Mouse (Mus musculus) hindbrain, embryonic 12.5 days (tissue): ENCODE results near the gene Slc5a10. TPM values are rescaled to one million over a fixed set of nuclear protein-coding genes. Genes with fewer than 3 reads are reported as not detected.

Experiments used
- ATAC-seq: fragments of 200-750 bp; cut with Nextera tagmentation; 2 replicates; pipeline ENCODE4 v1.8.0; 2017; ENCODE audit warnings: moderate TSS enrichment; ENCODE audit not compliant: low FRiP score
- H3K27ac ChIP-seq: fragments of 300-500 bp; sonication (generic); 2 replicates; pipeline ENCODE4 v1.5.1; 2016; ENCODE audit warnings: mild to moderate bottlenecking
- H3K27me3 ChIP-seq: fragments of 300-500 bp; sonication (generic); 2 replicates; pipeline ENCODE4 v1.6.1; 2016; ENCODE audit warnings: mild to moderate bottlenecking
- H3K36me3 ChIP-seq: fragments of 300-500 bp; sonication (generic); 2 replicates; pipeline ENCODE4 v1.6.1; 2016; ENCODE audit warnings: mild to moderate bottlenecking
- H3K4me1 ChIP-seq: fragments of 300-500 bp; sonication (generic); 2 replicates; pipeline ENCODE4 v1.6.1; 2016
- H3K4me2 ChIP-seq: fragments of 300-500 bp; sonication (generic); replicated peaks from 2 replicates; pipeline ENCODE4 v1.6.1; 2016; ENCODE audit warnings: mild to moderate bottlenecking
- H3K4me3 ChIP-seq: fragments of 300-500 bp; sonication (generic); 2 replicates; pipeline ENCODE4 v1.5.1; 2016; ENCODE audit warnings: mild to moderate bottlenecking
- H3K9ac ChIP-seq: fragments of 300-500 bp; sonication (generic); 2 replicates; pipeline ENCODE4 v1.6.1; 2016; ENCODE audit warnings: mild to moderate bottlenecking, moderate library complexity
- H3K9me3 ChIP-seq: fragments of 300-500 bp; sonication (generic); replicated peaks from 2 replicates; pipeline ENCODE4 v1.6.1; 2016; ENCODE audit warnings: mild to moderate bottlenecking
- WGBS: fragments of 180-500 bp; shearing (Covaris S2); methylation state at CpG from one replicate; pipeline ENCODE4 v1.1.7; 2016; 5-methylcytosine and 5-hydroxymethylcytosine counted together
- polyA plus RNA-seq: library from polyadenylated mRNA; unstranded; fragments of >200 nt; fragmentation: Nextera tagmentation; extraction: Ambion mirVana; gene quantifications from 2 replicates; pipeline ENCODE4 v1.2.1, GENCODE M21; 2016

Gene Slc5a10
- polyA plus RNA-seq, 1 experiment from 2014 or later: not detected

DNA sequence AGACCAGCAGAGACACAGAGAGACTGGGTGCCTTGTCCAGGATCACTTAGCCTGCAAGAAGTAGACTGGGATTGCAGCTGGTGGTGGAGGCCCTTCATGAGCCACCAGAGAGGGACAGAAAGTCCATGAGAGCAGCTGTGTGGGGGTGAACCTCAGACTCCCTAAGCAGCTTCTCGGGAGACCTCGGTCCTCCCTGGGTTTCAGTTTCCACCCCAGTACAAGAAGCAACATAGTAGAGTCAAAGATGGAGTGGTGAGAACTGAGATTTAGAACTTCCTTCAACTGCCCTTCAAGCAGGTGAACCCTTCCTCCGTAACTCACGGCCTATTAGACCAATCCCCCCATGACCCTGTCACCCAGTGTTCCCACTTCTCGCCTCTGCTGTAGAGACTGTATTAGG is 58.4 kb downstream of the Slc5a10 start:
- Histone ChIP-seq H3K27ac (no peak overlapping the region), H3K27me3 (no peaks in the 10 kb centered on the region), H3K9ac (no peak overlapping the region), H3K4me2 (no peak overlapping the region), H3K9me3 (no peaks in the 10 kb centered on the region), H3K4me3 (no peak overlapping the region), H3K36me3 (no peaks in the 10 kb centered on the region), H3K4me1 (no peaks in the 10 kb centered on the region)
- 92% methylated on average over 5 of the region's 5 CpGs for WGBS
- no peak for ATAC-seq

DNA sequence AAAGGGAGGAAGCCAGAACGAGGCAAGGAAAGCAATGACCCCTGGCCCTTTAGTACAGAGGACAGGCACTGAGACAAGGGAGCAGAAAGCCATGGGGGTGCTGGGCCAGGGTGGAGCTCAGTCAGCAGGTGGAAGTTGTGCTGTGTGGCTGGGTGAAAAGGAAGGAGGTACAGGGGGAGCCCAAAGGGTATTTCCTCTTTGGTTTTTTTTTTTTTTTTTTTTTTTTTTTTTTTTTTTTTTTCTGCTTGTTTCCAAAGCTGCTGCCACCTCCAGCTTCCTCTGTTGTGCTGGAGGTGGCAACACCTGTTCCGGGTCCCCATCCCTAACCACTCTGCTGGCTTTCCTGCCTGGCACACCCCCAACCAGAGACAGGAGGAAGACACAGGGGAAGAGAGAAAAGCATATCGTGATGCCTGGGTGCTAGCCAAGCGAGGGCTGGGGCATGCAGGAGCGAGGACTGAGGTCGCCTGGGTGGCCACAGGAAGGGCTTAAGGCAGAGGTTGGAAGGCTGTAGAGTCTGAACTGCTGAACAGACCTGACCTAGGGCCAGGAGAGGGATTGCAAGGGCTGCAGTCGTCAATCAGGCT is 59.7 kb downstream of the Slc5a10 start:
- no peaks in the 10 kb centered on the region for H3K36me3 ChIP-seq
- no peak overlapping the region for H3K4me2 ChIP-seq
- no peaks in the 10 kb centered on the region for H3K27me3 ChIP-seq
- H3K9me3 ChIP-seq: no peaks in the 10 kb centered on the region
- no peak overlapping the region for H3K4me3 ChIP-seq
- H3K27ac ChIP-seq: no peak overlapping the region
- H3K4me1 ChIP-seq: no peaks in the 10 kb centered on the region
- ATAC-seq: no peak
- WGBS: 78% methylated on average over 7 of the region's 7 CpGs
- H3K9ac ChIP-seq: no peak overlapping the region

DNA sequence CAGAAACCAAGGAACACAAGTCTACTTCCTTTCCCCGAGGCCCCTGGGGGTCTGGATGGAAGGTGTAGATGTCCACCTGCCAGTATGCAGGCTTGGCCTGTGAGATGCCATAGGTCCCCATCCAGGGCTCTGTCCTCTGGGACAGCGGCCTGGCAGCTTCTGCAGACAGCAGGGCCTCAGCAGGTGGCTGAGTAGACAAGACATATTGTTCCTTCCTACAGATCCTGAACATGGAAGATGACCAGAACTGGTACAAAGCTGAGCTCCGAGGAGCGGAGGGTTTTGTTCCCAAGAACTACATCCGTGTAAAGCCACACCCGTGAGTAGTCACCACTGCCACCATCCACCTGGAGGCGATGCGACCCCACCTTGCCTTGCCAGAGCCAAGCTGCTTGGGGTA is 60.6 kb downstream of the Slc5a10 start:
- H3K9me3 ChIP-seq: no peaks in the 10 kb centered on the region
- no peak overlapping the region for H3K9ac ChIP-seq
- no peaks in the 10 kb centered on the region for H3K4me1 ChIP-seq
- no peak overlapping the region for H3K27ac ChIP-seq
- H3K27me3 ChIP-seq: no peaks in the 10 kb centered on the region
- ATAC-seq: no peak
- H3K4me2 ChIP-seq: no peak overlapping the region
- WGBS: 85% methylated on average over 8 of the region's 8 CpGs
- no peaks in the 10 kb centered on the region for H3K36me3 ChIP-seq
- H3K4me3 ChIP-seq: no peak overlapping the region

DNA sequence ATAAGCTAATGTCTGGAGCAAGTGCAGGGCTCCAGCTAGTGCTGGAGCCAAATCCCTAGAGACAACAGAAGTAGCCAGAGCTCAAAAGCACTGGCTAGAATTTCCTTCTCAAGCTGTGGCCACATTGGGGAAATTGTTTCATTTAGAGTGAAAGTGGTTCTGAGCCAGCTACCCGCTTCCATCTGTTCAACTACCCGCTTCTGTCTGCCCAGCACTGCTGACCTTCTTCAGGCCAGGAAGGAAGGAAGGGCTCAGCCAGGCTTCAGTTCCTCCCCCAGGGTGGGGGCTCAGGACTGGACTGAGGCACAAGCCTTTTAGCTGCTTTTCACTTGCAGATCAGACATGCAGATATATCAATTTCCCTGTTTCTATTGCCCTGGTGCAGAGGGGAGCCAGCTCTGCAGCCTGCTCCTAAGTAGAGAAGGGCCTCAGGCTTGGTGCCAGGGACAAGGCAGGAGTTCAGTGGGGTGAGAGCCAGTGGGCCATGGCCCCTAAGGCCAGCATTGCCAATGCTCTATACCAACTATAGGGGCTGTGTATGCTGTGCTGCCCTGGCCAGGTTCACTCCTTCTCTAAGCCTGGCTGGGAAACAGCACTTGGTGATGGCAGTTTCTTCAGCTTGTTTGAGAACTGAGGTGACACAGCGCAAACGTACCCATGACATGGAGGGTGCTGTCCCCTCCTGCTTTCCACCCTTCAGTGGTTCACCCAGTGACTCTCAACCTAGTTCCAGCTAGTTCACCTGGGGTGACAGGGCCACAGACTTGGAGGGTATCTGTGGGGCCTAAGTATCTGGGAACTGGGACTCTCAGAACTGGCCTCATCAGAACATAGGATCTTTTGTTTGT is 61.4 kb downstream of the Slc5a10 start:
- WGBS: 73% methylated on average over 4 of the region's 4 CpGs
- no peak overlapping the region; the same call in 1 of the 2 replicates for H3K27ac ChIP-seq
- ATAC-seq: no peak
- H3K9me3 ChIP-seq: no peaks in the 10 kb centered on the region
- H3K4me1 ChIP-seq: no peaks in the 10 kb centered on the region
- H3K27me3 ChIP-seq: no peaks in the 10 kb centered on the region
- no peaks in the 10 kb centered on the region for H3K36me3 ChIP-seq
- no peak overlapping the region for H3K4me3 ChIP-seq
- no peak overlapping the region for H3K9ac ChIP-seq
- no peak overlapping the region for H3K4me2 ChIP-seq

DNA sequence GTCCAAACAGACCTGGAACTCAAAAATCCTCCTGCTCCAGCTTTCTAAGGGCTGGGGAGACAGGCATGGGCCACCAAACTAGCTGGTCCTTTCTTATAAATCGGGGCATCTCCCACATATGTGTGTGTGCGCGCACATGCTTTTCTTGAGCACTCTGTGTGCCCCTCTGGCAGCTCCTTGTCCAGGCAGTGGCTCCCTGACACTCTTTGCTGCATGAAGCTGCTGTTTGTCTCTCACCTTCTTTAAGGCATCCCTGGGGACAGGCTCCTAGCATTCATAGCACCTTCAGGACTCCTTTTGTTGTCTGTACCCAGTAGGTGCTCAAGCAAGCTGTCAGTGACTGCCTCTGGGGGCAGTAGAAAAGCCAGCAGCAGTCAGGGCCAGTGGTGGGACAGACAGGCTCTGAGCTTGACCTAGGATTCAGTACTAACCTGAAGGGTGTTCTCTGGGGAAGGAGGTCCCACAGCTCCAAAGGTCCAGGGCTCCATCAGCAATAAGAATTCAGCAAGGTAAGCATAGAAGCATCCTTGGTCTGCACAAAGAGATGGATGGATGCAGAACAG is 62.2 kb downstream of the Slc5a10 start:
- Histone ChIP-seq H3K27me3 (no peaks in the 10 kb centered on the region), H3K9me3 (no peaks in the 10 kb centered on the region), H3K9ac (no peak overlapping the region), H3K4me1 (no peaks in the 10 kb centered on the region), H3K36me3 (no peaks in the 10 kb centered on the region), H3K4me3 (no peak overlapping the region), H3K27ac (no peak overlapping the region; the same call in 1 of the 2 replicates), H3K4me2 (no peak overlapping the region)
- WGBS: 96% methylated on average over 3 of the region's 3 CpGs
- no peak for ATAC-seq

DNA sequence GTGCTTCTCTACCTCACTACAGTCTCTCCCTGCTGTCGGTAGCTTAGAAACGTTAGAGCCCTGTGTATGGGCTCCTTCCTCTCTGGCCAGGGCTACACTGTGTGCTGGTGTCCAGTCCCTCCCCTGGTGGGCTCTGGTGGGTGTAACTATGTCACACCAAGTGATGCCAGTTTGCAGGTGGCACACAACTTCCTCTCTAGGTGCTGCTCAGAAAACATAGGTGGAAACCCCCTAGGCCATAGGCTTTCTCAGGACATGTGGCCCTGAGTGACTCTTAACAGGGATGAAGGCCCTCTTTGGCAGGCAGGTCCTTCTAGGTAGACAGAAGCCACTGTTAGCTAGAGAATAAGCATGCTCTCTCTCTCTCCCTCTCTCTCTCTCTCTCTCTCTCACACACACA is 63.2 kb downstream of the Slc5a10 start:
- WGBS: 72% methylated on average over 2 of the region's 2 CpGs
- ATAC-seq: no peak
- Histone ChIP-seq H3K4me2 (no peak overlapping the region), H3K36me3 (no peaks in the 10 kb centered on the region), H3K27ac (no peak overlapping the region), H3K4me3 (no peak overlapping the region), H3K27me3 (no peaks in the 10 kb centered on the region), H3K9ac (no peak overlapping the region), H3K4me1 (no peaks in the 10 kb centered on the region), H3K9me3 (no peaks in the 10 kb centered on the region)

DNA sequence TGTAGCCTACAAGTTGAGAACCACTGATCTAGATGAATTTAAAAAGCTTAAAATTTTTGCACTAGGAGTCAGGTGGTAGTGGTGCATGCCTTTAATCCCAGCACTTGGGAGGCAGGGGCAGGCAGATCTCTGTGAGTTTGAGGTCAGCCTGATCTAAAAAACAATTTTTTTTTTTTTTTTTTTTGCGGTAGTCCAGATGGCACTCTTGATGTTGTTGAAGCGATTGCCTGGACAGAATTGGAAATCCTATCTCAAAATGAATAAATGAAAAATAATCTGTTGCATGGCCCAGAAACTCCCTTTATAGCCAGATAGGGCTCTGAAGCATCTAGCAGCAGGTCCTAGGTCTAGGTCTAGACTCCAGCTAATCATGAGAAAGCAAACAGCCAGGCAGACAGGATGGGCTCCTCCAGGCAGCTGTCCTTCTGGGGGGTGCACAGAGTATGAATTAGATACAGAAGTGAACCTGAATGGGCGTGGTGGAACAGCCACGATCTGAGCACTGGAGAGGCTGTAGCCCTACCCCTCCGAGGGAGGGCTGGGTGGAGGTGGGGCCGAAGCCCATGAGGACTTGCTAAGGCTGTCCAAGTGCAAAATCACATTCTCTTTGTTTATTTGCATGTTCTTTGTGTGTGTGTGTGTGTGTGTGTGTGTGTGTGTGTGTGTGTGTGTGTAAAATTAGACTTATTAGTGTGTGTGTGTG is 64.3 kb downstream of the Slc5a10 start:
- no peak for ATAC-seq
- Histone ChIP-seq H3K9ac (no peak overlapping the region), H3K27ac (no peak overlapping the region), H3K27me3 (no peaks in the 10 kb centered on the region), H3K4me2 (no peak overlapping the region), H3K4me1 (no peaks in the 10 kb centered on the region), H3K4me3 (no peak overlapping the region), H3K36me3 (no peaks in the 10 kb centered on the region), H3K9me3 (no peaks in the 10 kb centered on the region)
- 73% methylated on average over 6 of the region's 6 CpGs for WGBS

DNA sequence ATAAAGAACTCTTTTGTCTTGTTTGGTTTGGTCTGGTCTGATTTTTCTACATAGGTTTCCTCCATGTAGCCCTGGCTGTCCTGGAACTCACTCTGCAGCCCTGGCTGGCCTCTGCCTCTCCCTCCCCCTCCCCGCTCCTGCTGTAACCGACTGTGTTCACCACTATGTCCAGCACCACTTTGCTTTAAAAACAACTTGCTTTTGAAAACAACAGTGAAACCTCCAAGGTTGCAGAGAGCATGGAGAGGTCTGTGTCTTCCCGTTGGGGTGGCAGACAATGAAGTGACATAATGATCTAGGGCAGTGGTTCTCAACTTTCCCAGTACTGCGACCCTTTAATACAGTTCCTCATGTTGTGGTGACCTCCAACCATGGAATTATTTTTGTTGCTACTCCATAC is 65.0 kb downstream of the Slc5a10 start:
- no peak overlapping the region for H3K9ac ChIP-seq
- H3K27ac ChIP-seq: no peak overlapping the region
- no peaks in the 10 kb centered on the region for H3K4me1 ChIP-seq
- no peak overlapping the region for H3K4me2 ChIP-seq
- H3K36me3 ChIP-seq: no peaks in the 10 kb centered on the region
- no peaks in the 10 kb centered on the region for H3K27me3 ChIP-seq
- H3K4me3 ChIP-seq: no peak overlapping the region
- WGBS: 59% methylated on average over 4 of the region's 4 CpGs
- ATAC-seq: no peak
- H3K9me3 ChIP-seq: no peaks in the 10 kb centered on the region

DNA sequence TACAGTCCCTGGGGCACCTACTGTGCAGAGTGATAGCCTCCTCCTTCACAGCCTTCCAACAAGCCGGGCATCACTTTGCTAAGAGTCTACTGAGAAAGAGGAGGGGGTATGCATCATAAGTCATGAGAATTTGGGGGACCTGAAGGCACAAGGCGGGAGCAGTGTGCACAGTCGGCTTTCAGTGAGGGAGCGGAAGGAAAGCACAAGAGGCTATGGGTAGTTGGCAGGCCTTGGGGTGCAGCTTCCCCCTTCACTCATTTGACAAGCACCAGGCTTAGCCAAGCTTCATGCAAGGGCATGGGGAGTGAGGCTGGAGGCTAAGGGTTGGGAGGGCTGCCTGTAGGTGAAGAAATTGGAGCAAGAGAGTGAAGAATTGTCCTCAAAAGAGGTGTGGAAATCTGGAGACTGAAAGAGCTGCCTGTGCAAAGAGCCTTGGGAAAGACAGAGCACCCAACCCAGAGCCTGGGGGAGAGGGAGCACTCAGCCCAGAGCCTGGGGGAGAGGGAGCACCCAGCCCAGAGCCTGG is 65.8 kb downstream of the Slc5a10 start:
- 85% methylated on average over 4 of the region's 4 CpGs for WGBS
- no peak overlapping the region for H3K4me2 ChIP-seq
- H3K27me3 ChIP-seq: no peaks in the 10 kb centered on the region
- H3K27ac ChIP-seq: no peak overlapping the region
- ATAC-seq: no peak
- H3K36me3 ChIP-seq: no peaks in the 10 kb centered on the region
- H3K9me3 ChIP-seq: no peaks in the 10 kb centered on the region
- H3K4me1 ChIP-seq: no peaks in the 10 kb centered on the region
- no peak overlapping the region for H3K4me3 ChIP-seq
- no peak overlapping the region for H3K9ac ChIP-seq

DNA sequence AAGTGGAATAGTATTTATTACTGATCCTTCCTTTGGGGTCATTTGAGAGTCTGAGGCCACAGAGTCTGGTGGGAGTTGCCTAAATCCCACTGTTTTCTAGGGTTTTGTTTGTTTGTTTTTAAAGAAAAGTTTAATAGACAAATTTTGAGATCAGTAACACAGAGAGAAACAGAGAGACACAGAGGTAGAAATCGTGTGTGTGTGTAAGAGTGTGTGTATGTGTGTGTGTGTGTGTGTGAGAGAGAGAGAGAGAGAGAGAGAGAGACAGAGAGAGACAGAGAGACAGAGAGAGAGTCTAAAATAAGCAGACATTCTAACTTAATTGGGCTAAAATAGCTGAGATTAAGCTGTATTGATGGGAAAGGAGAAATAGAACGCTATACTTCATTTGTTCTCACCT is 67.1 kb downstream of the Slc5a10 start:
- H3K27me3 ChIP-seq: no peaks in the 10 kb centered on the region
- no peaks in the 10 kb centered on the region for H3K9me3 ChIP-seq
- no peaks in the 10 kb centered on the region for H3K36me3 ChIP-seq
- H3K4me1 ChIP-seq: no peaks in the 10 kb centered on the region
- WGBS: 75% methylated on average over 2 of the region's 2 CpGs
- H3K4me3 ChIP-seq: no peak overlapping the region
- no peak for ATAC-seq
- H3K9ac ChIP-seq: no peak overlapping the region
- no peak overlapping the region for H3K27ac ChIP-seq
- 0 out of 2 replicates have a peak overlapping the region, but pooled peaks have one; percentile 6 for H3K4me2 ChIP-seq

DNA sequence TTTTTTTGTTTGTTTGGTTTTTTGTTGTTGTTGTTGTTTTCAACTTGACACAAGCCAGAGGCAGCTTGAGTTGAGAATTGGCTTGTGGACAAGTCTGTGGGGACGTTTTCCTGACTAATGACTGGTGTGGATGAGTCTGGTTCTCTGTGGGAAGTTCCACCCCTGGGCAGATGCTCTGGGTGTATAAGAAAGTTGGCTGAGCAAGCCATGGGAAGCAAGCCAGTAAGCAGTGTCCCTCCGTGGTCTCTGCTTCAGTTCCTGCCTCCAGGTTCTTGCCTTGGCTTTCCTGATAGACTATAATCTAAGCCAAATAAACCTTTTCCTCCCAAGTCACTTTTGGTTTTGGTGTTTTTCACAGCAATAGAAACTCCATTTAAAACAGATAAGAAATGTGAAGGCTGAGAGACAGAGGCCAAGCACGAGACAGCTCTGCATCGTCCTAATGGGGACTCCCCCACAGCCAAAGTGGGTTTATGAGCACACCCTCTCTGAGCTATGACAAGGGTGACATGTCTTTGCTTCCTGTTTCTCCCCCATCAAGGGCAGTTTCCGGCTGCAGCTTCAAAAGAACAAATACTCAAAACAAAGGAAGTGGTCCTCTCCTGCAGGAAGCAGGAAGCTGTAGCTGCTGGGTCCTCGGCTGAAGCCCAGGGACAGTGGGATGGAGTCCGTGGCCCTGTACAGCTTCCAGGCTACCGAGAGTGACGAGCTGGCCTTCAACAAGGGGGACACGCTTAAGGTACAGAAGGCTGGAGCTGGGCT is 67.8 kb downstream of the Slc5a10 start, which contains the start of gene Grap:
Gene Grap, plus strand, starts transcription at position 580 of the 762 bp plus-strand sequence.
- Histone ChIP-seq H3K36me3 (no peaks in the 10 kb centered on the region), H3K27ac (no peak within 1 kb of the TSS), H3K4me3 (no peak within 1 kb of the TSS), H3K27me3 (no peaks in the 10 kb centered on the region), H3K9me3 (no peaks in the 10 kb centered on the region), H3K4me1 (no peaks in the 10 kb centered on the region), H3K4me2 (0 out of 2 replicates have a peak within 1 kb of the TSS, but pooled peaks have one; percentile 6), H3K9ac (no peak within 1 kb of the TSS)
- WGBS: 79% methylated on average over 10 of the region's 10 CpGs
- ATAC-seq: no peak
